Mouse (Mus musculus) olfactory bulb, adult 2 months (tissue): ENCODE results near the gene Sdccag8. TPM values are rescaled to one million over a fixed set of nuclear protein-coding genes. Genes with fewer than 3 reads are reported as not detected.

Experiments
- H3K27ac ChIP-seq: fragments of 200-500 bp; 2 replicates; pipeline ENCODE4 v1.5.1; 2012; ENCODE audit warnings: low read depth, low read length; ENCODE audit not compliant: insufficient read depth
- H3K4me1 ChIP-seq: fragments of 200-500 bp; 2 replicates; pipeline ENCODE4 v1.6.1; 2012; ENCODE audit warnings: low read length; ENCODE audit not compliant: control insufficient read depth, insufficient read depth
- H3K4me3 ChIP-seq: fragments of 200-500 bp; 2 replicates; pipeline ENCODE4 v1.5.1; 2012; ENCODE audit warnings: mild to moderate bottlenecking, low read depth, low read length, moderate library complexity; ENCODE audit not compliant: insufficient read depth
- CTCF ChIP-seq: fragments of 200-500 bp; IDR thresholded peaks from 2 replicates; pipeline ENCODE4 v1.5.1; 2012; ENCODE audit warnings: low read depth, mild to moderate bottlenecking, low read length, moderate library complexity; ENCODE audit not compliant: insufficient read depth
- POLR2A ChIP-seq: fragments of 200-500 bp; IDR thresholded peaks from 2 replicates; pipeline ENCODE4 v1.6.1; 2012; ENCODE audit warnings: mild to moderate bottlenecking, low read depth, low read length, moderate library complexity; ENCODE audit not compliant: insufficient read depth
- WGBS: fragments of 180-500 bp; shearing (Covaris S2); methylation state at CpG from one replicate; pipeline ENCODE4 v1.1.7; 2018; 5-methylcytosine and 5-hydroxymethylcytosine counted together
- polyA plus RNA-seq: library from polyadenylated mRNA; stranded (reverse); fragments of >200 nt; gene quantifications from 2 replicates; pipeline ENCODE4 v1.2.4, GENCODE M21; 2012; ENCODE audit warnings: low replicate concordance; ENCODE audit not compliant: missing spikeins, insufficient read depth, insufficient read length

Sdccag8 gene
- polyA plus RNA-seq, 1 experiment, result not detected

GRCm38 (mm10) chr1:176813292-176814035 is 996 bp upstream of the Sdccag8 start:
- Histone ChIP-seq H3K27ac (peak overlapping the region; percentile 91), H3K4me3 (peak overlapping the region; percentile 90), H3K4me1 (peaks cover 3% of the 10 kb centered on the region; the same call in 1 of the 2 replicates)
- WGBS, result under 1% methylated on average over 67 of the region's 75 CpGs
- TF ChIP-seq CTCF (no peak), POLR2A (no peak)

GRCm38 (mm10) chr1:176814036-176814420 is 432 bp upstream of the Sdccag8 start, which contains the start of gene Cep170:
Gene Cep170, minus strand, starts transcription at chr1:176814067.
- WGBS, result under 1% methylated on average over 28 of the region's 28 CpGs
- TF ChIP-seq CTCF, result no peak
- TF ChIP-seq POLR2A, result peak; percentile 53
- H3K4me3 ChIP-seq, result peak within 1 kb of the TSS; percentile 90
- H3K4me1 ChIP-seq, result peaks cover 6% of the 10 kb centered on the region; the same call in 1 of the 2 replicates
- peak within 1 kb of the TSS; percentile 91 for H3K27ac ChIP-seq

- 87% methylated on average over 4 of the region's 4 CpGs for WGBS
- H3K27ac ChIP-seq, result no peak overlapping the region
- peaks cover 6% of the 10 kb centered on the region; the same call in 1 of the 2 replicates for H3K4me1 ChIP-seq
- no peak for TF ChIP-seq POLR2A
- no peak for TF ChIP-seq CTCF
- H3K4me3 ChIP-seq, result no peak overlapping the region
Measured at GRCm38 (mm10) chr1:176816728-176817127, 2.3 kb downstream of the Sdccag8 start.

- Histone ChIP-seq H3K4me1 (peaks cover 6% of the 10 kb centered on the region; the same call in 1 of the 2 replicates), H3K4me3 (no peak overlapping the region), H3K27ac (no peak overlapping the region)
- WGBS, result 80% methylated on average over 2 of the region's 2 CpGs
- TF ChIP-seq POLR2A, result no peak
- no peak for TF ChIP-seq CTCF
Measured at GRCm38 (mm10) chr1:176818147-176818546, 3.7 kb downstream of the Sdccag8 start.

- H3K4me3 ChIP-seq, result no peak overlapping the region
- WGBS, result 48% methylated on average over 6 of the region's 6 CpGs
- H3K4me1 ChIP-seq, result peaks cover 6% of the 10 kb centered on the region; the same call in 1 of the 2 replicates
- H3K27ac ChIP-seq, result no peak overlapping the region
- TF ChIP-seq POLR2A (no peak), CTCF (no peak)
Measured at GRCm38 (mm10) chr1:176818763-176819162, 4.3 kb downstream of the Sdccag8 start.

- TF ChIP-seq CTCF (no peak), POLR2A (no peak)
- 56% methylated on average over 1 of the region's 1 CpGs for WGBS
- no peak overlapping the region for H3K27ac ChIP-seq
- no peak overlapping the region for H3K4me3 ChIP-seq
- peaks cover 2% of the 10 kb centered on the region; the same call in 1 of the 2 replicates for H3K4me1 ChIP-seq
Measured at GRCm38 (mm10) chr1:176821929-176822328, 7.5 kb downstream of the Sdccag8 start.

GRCm38 (mm10) chr1:176822949-176823348 is 8.5 kb downstream of the Sdccag8 start:
- TF ChIP-seq CTCF, result no peak
- no peak for TF ChIP-seq POLR2A
- 88% methylated on average over 4 of the region's 4 CpGs for WGBS

GRCm38 (mm10) chr1:176823889-176824288 is 9.4 kb downstream of the Sdccag8 start:
- 91% methylated on average over 8 of the region's 8 CpGs for WGBS
- TF ChIP-seq POLR2A (no peak), CTCF (no peak)
- H3K4me1 ChIP-seq, result peaks cover 3% of the 10 kb centered on the region
- H3K4me3 ChIP-seq, result no peak overlapping the region
- H3K27ac ChIP-seq, result no peak overlapping the region

More at GRCm38 (mm10) chr1:176822949-176823348, 8.5 kb downstream of the Sdccag8 start:
- Histone ChIP-seq H3K4me1 (peaks cover 5% of the 10 kb centered on the region), H3K4me3 (no peak overlapping the region), H3K27ac (no peak overlapping the region)

- TF ChIP-seq POLR2A (no peak), CTCF (no peak)
- H3K4me3 ChIP-seq, result no peak overlapping the region
- H3K4me1 ChIP-seq, result peaks cover 3% of the 10 kb centered on the region
- H3K27ac ChIP-seq, result no peak overlapping the region
- 88% methylated on average over 6 of the region's 6 CpGs for WGBS
Measured at GRCm38 (mm10) chr1:176824611-176825010, 10.2 kb downstream of the Sdccag8 start.

GRCm38 (mm10) chr1:176825084-176825483 is 10.6 kb downstream of the Sdccag8 start:
- no peak for TF ChIP-seq POLR2A
- TF ChIP-seq CTCF, result no peak
- WGBS, result 96% methylated on average over 4 of the region's 4 CpGs
- Histone ChIP-seq H3K27ac (no peak overlapping the region), H3K4me3 (no peak overlapping the region), H3K4me1 (peaks cover 3% of the 10 kb centered on the region)
